In the genomic region with DNA sequence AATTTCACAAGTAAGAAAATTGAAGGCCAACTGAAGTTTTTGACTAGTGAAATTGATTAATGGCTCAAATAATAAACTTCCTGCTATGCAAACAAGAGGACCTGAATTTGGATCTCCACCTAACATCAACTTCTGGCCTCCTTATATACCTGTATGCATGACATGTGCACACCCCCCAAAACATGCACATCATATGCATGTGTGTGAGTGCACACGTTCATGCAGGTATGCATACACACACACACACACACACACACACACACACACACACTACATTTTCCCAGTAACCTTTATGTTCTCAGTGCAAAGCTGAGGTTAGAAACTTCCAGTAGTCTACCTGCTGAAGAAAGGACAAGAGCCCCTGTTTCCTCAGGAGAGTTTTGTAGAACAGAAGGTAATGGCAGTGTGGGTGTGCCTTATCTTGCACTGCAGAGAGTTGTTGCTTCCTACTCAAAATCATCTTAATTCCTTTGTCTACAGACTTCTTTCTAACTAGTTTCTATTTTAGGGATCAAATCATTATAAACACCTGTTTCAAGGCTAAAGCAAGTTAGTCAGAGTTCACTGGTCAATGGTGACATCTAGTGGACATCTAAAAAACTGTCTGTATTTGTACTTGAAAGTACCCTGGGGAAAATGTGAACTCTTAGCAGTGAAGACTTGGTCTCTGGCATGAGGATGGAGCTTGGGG, we compare ENCODE assay signal across 9 mouse cellular contexts.
DNase-seq lines count a peak whose midpoint lies in the region; ATAC-seq and TF ChIP-seq lines count a peak whose summit lies in the region.
"Had no signal": no experiment of that assay in that cellular context is flagged by ENCODE, and none has a peak within 500 bp of the region (broad histone marks: within the 10 kb centered on the region; RNA-seq: fewer than 3 reads in every experiment).

No protein-coding gene starts in this region.

- H3K9ac ChIP-seq in kidney, embryonic 14.5 days (ENCODE audit: low read depth, low read length), result no peak overlapping the region
- no peak overlapping the region for H3K9ac ChIP-seq in ES-E14 (ENCODE audit: insufficient read depth, low read depth, low read length, poor library complexity, severe bottlenecking)
- H3K9ac ChIP-seq: embryonic facial prominence, embryonic 12.5 days had no signal

- in situ Hi-C loops in ES-E14 (cut with MboI; ENCODE audit: low sequenced_read_pairs in 2 of 2, unreplicated experiment in 2 of 2), result no loop called here

- H3K4me2 ChIP-seq in kidney, embryonic 14.5 days (replicated peaks; ENCODE audit: low read depth, low read length), result no peak overlapping the region
- H3K4me2 ChIP-seq: embryonic facial prominence, embryonic 12.5 days had no signal

- H3K9me3 ChIP-seq in kidney, embryonic 14.5 days (ENCODE audit: control insufficient read depth, low read length), result no peaks in the 10 kb centered on the region
- H3K9me3 ChIP-seq in ES-E14 (ENCODE audit: control insufficient read depth, insufficient read depth, low read depth, low read length), result no peaks in the 10 kb centered on the region
- H3K9me3 ChIP-seq: embryonic facial prominence, embryonic 12.5 days had no signal

- H3K4me3 ChIP-seq in kidney, embryonic 14.5 days (ENCODE audit: low read length), result no peak overlapping the region
- H3K4me3 ChIP-seq in ES-E14 (ENCODE audit: insufficient read depth in 1 of 2, low read depth in 1 of 2, low read length in 2 of 2, poor library complexity in 1 of 2, severe bottlenecking in 1 of 2), result no peak overlapping the region
- H3K4me3 ChIP-seq: embryonic facial prominence, embryonic 12.5 days had no signal

- no peaks in the 10 kb centered on the region for H3K36me3 ChIP-seq in kidney, embryonic 14.5 days (ENCODE audit: control insufficient read depth, insufficient read depth, low read length)
- H3K36me3 ChIP-seq in ES-E14 (ENCODE audit: control insufficient read depth, insufficient read depth, low read length, poor library complexity, severe bottlenecking), result no peaks in the 10 kb centered on the region
- H3K36me3 ChIP-seq: embryonic facial prominence, embryonic 12.5 days had no signal

- no peak for ATAC-seq in kidney, embryonic 14.5 days (ENCODE audit: low FRiP score, low TSS enrichment)

- H3K27ac ChIP-seq in kidney, embryonic 14.5 days (ENCODE audit: low read depth, low read length), result no peak overlapping the region
- H3K27ac ChIP-seq in ES-E14 (ENCODE audit: insufficient read depth, low read depth, low read length, poor library complexity, severe bottlenecking), result no peak overlapping the region
- H3K27ac ChIP-seq: embryonic facial prominence, embryonic 12.5 days had no signal

- H3K4me1 ChIP-seq in kidney, embryonic 14.5 days (ENCODE audit: control insufficient read depth, insufficient read depth, low read length), result no peaks in the 10 kb centered on the region
- no peaks in the 10 kb centered on the region for H3K4me1 ChIP-seq in ES-E14 (ENCODE audit: control insufficient read depth in 2 of 2, insufficient read depth in 2 of 2, low read length in 2 of 2, poor library complexity in 1 of 2)
- H3K4me1 ChIP-seq: embryonic facial prominence, embryonic 12.5 days had no signal

- WGBS in kidney, embryonic 14.5 days, result 93% methylated on average over 1 of the region's 1 CpGs

- peak; percentile 13 for DNase-seq in kidney, postnatal 14 days
- DNase-seq in ES-E14 (ENCODE audit: low read depth, low spot score), result peak; percentile 53
- DNase-seq in cerebellum, adult 9-10 months, result peak; percentile 80
- peak; percentile 73 for DNase-seq in hindlimb bud, embryonic 11.5 days (ENCODE audit: extremely low spot score, low read depth, low spot score)
- DNase-seq in retina, embryonic 14.5 days (ENCODE audit: low spot score), result peak; percentile 83
- DNase-seq in urinary bladder, postnatal 10 days (ENCODE audit: low spot score), result no peak
- no peak for DNase-seq in adrenal gland, postnatal 4 days (ENCODE audit: low spot score in 2 of 2)

- H3K27me3 ChIP-seq in kidney, embryonic 14.5 days (ENCODE audit: control insufficient read depth, insufficient read depth, low read length), result no peaks in the 10 kb centered on the region
- H3K27me3 ChIP-seq: embryonic facial prominence, embryonic 12.5 days had no signal

TF ChIP-seq in ES-E14, 5 proteins besides CTCF, POLR2A, EP300 and RAD21:
- no peak for TF ChIP-seq MAFK (IDR thresholded peaks at IDR 0.05; ENCODE audit: insufficient read depth, low read depth, low read length)
- TF ChIP-seq CHD2 (IDR thresholded peaks at IDR 0.05; ENCODE audit: low read depth, low read length), result no peak
- no peak for TF ChIP-seq ZNF384 (IDR thresholded peaks at IDR 0.05; ENCODE audit: low read depth, low read length)
- TF ChIP-seq ZC3H11A (IDR thresholded peaks at IDR 0.05; ENCODE audit: borderline replicate concordance, low read depth, low read length), result peak; percentile 60; the same call in 1 of the 2 replicates

Comparison
In these comparisons a context has a peak if more than half of its experiments do, and no peak if none do; other contexts are left out.
1. DNase-seq: peak in kidney, postnatal 14 days (single experiment), ES-E14 (single experiment), cerebellum, adult 9-10 months (single experiment), hindlimb bud, embryonic 11.5 days (single experiment) and retina, embryonic 14.5 days (single experiment); none in urinary bladder, postnatal 10 days (single experiment) and adrenal gland, postnatal 4 days (0 of 2).